Mouse (Mus musculus): ENCODE measurements around the gene Gk5. TPM values are rescaled to one million over a fixed set of nuclear protein-coding genes. Genes with fewer than 3 reads are reported as not detected.

The Gk5 gene
- polyA plus RNA-seq, 1 experiment from 2014 or later: 3.9 TPM

- Histone ChIP-seq H3K4me2 (ENCODE audit: low read length) (no peak overlapping the region), H3K27me3 (ENCODE audit: control insufficient read depth, insufficient read depth, low read length) (no peaks in the 10 kb centered on the region), H3K4me1 (ENCODE audit: control insufficient read depth in 2 of 2, insufficient read depth in 2 of 2, low read length in 2 of 2) (no peaks in the 10 kb centered on the region), H3K36me3 (ENCODE audit: control insufficient read depth, insufficient read depth, low read length) (peaks cover 25% of the 10 kb centered on the region), H3K27ac (replicated peaks in 1 of 2; ENCODE audit: control insufficient read depth in 1 of 2, insufficient read depth in 1 of 2, low read depth in 2 of 2, low read length in 2 of 2) (no peak overlapping the region), H3K9me3 (ENCODE audit: control insufficient read depth, low read length) (no peaks in the 10 kb centered on the region), H3K4me3 (ENCODE audit: control insufficient read depth in 1 of 2, insufficient read depth in 1 of 2, low read depth in 1 of 2, low read length in 2 of 2) (no peak overlapping the region), H3K9ac (ENCODE audit: low read length) (no peak overlapping the region)
- 97% methylated on average over 3 of the region's 3 CpGs for WGBS
- ATAC-seq (ENCODE audit: insufficient number of reproducible peaks, insufficient read depth, low FRiP score, low read depth): no peak
Measured at GRCm38 (mm10) chr9:96203663-96204062, 84.5 kb downstream of the Gk5 start.

GRCm38 (mm10) chr9:96207428-96207827, 88.3 kb downstream of the Gk5 start:
- Histone ChIP-seq H3K4me3 (ENCODE audit: control insufficient read depth in 1 of 2, insufficient read depth in 1 of 2, low read depth in 1 of 2, low read length in 2 of 2) (no peak overlapping the region), H3K36me3 (ENCODE audit: control insufficient read depth, insufficient read depth, low read length) (peaks cover 21% of the 10 kb centered on the region)
- no peak for ATAC-seq (ENCODE audit: insufficient number of reproducible peaks, insufficient read depth, low FRiP score, low read depth)

GRCm38 (mm10) chr9:96213036-96213645, 94.0 kb downstream of the Gk5 start:
- Histone ChIP-seq H3K9me3 (ENCODE audit: control insufficient read depth, low read length) (no peaks in the 10 kb centered on the region), H3K27me3 (ENCODE audit: control insufficient read depth, insufficient read depth, low read length) (no peaks in the 10 kb centered on the region), H3K9ac (ENCODE audit: low read length) (no peak overlapping the region), H3K4me1 (ENCODE audit: control insufficient read depth in 2 of 2, insufficient read depth in 2 of 2, low read length in 2 of 2) (no peaks in the 10 kb centered on the region), H3K36me3 (ENCODE audit: control insufficient read depth, insufficient read depth, low read length) (peaks cover 1% of the 10 kb centered on the region; the same call in 1 of the 2 replicates), H3K4me3 (ENCODE audit: control insufficient read depth in 1 of 2, insufficient read depth in 1 of 2, low read depth in 1 of 2, low read length in 2 of 2) (no peak overlapping the region), H3K27ac (replicated peaks in 1 of 2; ENCODE audit: control insufficient read depth in 1 of 2, insufficient read depth in 1 of 2, low read depth in 2 of 2, low read length in 2 of 2) (peak overlapping the region in 1 of 2 experiments; percentile 14; a peak in 1 of 4 replicates), H3K4me2 (ENCODE audit: low read length) (no peak overlapping the region)
- no peak for ATAC-seq (ENCODE audit: insufficient number of reproducible peaks, insufficient read depth, low FRiP score, low read depth)
- 72% methylated on average over 3 of the region's 3 CpGs for WGBS

More at GRCm38 (mm10) chr9:96207428-96207827, 88.3 kb downstream of the Gk5 start:
- no peak overlapping the region for H3K4me2 ChIP-seq (ENCODE audit: low read length)
- H3K27ac ChIP-seq (replicated peaks in 1 of 2; ENCODE audit: control insufficient read depth in 1 of 2, insufficient read depth in 1 of 2, low read depth in 2 of 2, low read length in 2 of 2): no peak overlapping the region
- H3K4me1 ChIP-seq (ENCODE audit: control insufficient read depth in 2 of 2, insufficient read depth in 2 of 2, low read length in 2 of 2): no peaks in the 10 kb centered on the region
- no peaks in the 10 kb centered on the region for H3K27me3 ChIP-seq (ENCODE audit: control insufficient read depth, insufficient read depth, low read length)
- H3K9ac ChIP-seq (ENCODE audit: low read length): no peak overlapping the region
- 86% methylated on average over 3 of the region's 3 CpGs for WGBS
- H3K9me3 ChIP-seq (ENCODE audit: control insufficient read depth, low read length): no peaks in the 10 kb centered on the region

DNA sequence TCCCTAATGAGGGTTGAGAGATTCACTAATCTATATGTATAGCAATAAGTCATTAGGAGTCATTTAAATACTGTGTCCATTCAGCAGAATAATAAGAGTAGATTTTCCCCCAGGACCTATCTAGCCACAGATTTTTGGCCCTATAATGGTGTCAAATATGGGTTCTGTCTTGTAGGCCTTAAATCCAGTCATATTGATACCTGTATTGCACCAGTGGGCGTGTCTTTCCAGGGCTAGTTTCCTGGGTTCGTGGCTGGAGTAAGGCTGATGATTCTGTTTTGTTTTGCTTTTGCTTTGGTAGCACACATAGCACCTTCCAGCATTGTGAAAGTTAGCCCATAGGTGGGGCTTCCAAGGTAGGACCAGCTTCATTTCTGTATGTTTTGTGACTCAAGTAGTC, 95.0 kb downstream of the Gk5 start:
- Histone ChIP-seq H3K27me3 (ENCODE audit: control insufficient read depth, insufficient read depth, low read length) (no peaks in the 10 kb centered on the region), H3K36me3 (ENCODE audit: control insufficient read depth, insufficient read depth, low read length) (no peaks in the 10 kb centered on the region), H3K4me2 (ENCODE audit: low read length) (no peak overlapping the region), H3K4me1 (ENCODE audit: control insufficient read depth in 2 of 2, insufficient read depth in 2 of 2, low read length in 2 of 2) (no peaks in the 10 kb centered on the region), H3K4me3 (ENCODE audit: control insufficient read depth in 1 of 2, insufficient read depth in 1 of 2, low read depth in 1 of 2, low read length in 2 of 2) (no peak overlapping the region), H3K9me3 (ENCODE audit: control insufficient read depth, low read length) (no peaks in the 10 kb centered on the region), H3K27ac (replicated peaks in 1 of 2; ENCODE audit: control insufficient read depth in 1 of 2, insufficient read depth in 1 of 2, low read depth in 2 of 2, low read length in 2 of 2) (no peak overlapping the region), H3K9ac (ENCODE audit: low read length) (no peak overlapping the region)
- 93% methylated on average over 2 of the region's 2 CpGs for WGBS
- no peak for ATAC-seq (ENCODE audit: insufficient number of reproducible peaks, insufficient read depth, low FRiP score, low read depth)

DNA sequence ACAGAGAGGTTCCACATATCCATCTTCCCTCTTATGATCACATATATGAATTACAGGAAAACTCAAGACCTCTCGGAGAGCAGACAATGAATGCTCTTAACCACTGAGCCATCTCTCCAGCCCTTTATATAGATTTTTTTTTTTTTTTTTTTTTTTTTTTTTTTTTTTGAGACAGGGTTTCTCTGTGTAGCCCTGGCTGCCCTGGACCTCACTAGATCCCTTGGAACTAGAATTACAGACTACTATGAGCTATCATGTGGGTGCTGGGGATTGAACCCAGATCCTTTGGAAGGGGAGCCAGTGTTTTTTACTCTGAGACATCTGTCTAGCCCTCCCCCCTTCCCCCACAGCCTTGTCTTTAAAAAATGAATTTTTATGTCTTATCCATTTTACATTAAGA, 98.1 kb downstream of the Gk5 start:
- 87% methylated on average over 1 of the region's 1 CpGs for WGBS
- no peaks in the 10 kb centered on the region for H3K4me1 ChIP-seq (ENCODE audit: control insufficient read depth in 2 of 2, insufficient read depth in 2 of 2, low read length in 2 of 2)
- no peak overlapping the region for H3K27ac ChIP-seq (replicated peaks in 1 of 2; ENCODE audit: control insufficient read depth in 1 of 2, insufficient read depth in 1 of 2, low read depth in 2 of 2, low read length in 2 of 2)
- no peak overlapping the region for H3K4me2 ChIP-seq (ENCODE audit: low read length)
- no peak for ATAC-seq (ENCODE audit: insufficient number of reproducible peaks, insufficient read depth, low FRiP score, low read depth)
- no peak overlapping the region for H3K4me3 ChIP-seq (ENCODE audit: control insufficient read depth in 1 of 2, insufficient read depth in 1 of 2, low read depth in 1 of 2, low read length in 2 of 2)
- H3K27me3 ChIP-seq (ENCODE audit: control insufficient read depth, insufficient read depth, low read length): no peaks in the 10 kb centered on the region
- H3K36me3 ChIP-seq (ENCODE audit: control insufficient read depth, insufficient read depth, low read length): no peaks in the 10 kb centered on the region
- no peaks in the 10 kb centered on the region for H3K9me3 ChIP-seq (ENCODE audit: control insufficient read depth, low read length)
- H3K9ac ChIP-seq (ENCODE audit: low read length): no peak overlapping the region

DNA sequence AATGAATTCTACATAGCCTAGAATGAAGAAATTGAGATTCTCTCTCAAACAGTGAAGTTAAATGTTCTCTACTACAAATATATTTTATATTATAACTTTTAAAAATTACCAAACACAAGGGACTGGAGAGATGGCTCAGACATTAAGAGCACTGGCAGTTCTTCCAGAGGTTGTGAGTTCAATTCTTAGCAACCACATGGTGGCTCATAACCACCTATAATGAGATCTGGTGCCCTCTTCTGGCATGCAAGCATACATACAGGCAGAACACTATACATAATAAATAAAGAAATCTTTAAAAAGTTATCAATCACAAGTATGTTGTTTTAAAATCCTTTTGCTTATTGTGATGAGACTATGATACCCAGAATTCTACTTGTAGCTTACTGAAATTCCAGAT, 98.6 kb downstream of the Gk5 start:
- no peak for ATAC-seq (ENCODE audit: insufficient number of reproducible peaks, insufficient read depth, low FRiP score, low read depth)
- Histone ChIP-seq H3K36me3 (ENCODE audit: control insufficient read depth, insufficient read depth, low read length) (no peaks in the 10 kb centered on the region), H3K27ac (replicated peaks in 1 of 2; ENCODE audit: control insufficient read depth in 1 of 2, insufficient read depth in 1 of 2, low read depth in 2 of 2, low read length in 2 of 2) (no peak overlapping the region), H3K4me1 (ENCODE audit: control insufficient read depth in 2 of 2, insufficient read depth in 2 of 2, low read length in 2 of 2) (no peaks in the 10 kb centered on the region), H3K4me2 (ENCODE audit: low read length) (no peak overlapping the region), H3K9ac (ENCODE audit: low read length) (no peak overlapping the region), H3K27me3 (ENCODE audit: control insufficient read depth, insufficient read depth, low read length) (no peaks in the 10 kb centered on the region), H3K9me3 (ENCODE audit: control insufficient read depth, low read length) (no peaks in the 10 kb centered on the region), H3K4me3 (ENCODE audit: control insufficient read depth in 1 of 2, insufficient read depth in 1 of 2, low read depth in 1 of 2, low read length in 2 of 2) (no peak overlapping the region)

DNA sequence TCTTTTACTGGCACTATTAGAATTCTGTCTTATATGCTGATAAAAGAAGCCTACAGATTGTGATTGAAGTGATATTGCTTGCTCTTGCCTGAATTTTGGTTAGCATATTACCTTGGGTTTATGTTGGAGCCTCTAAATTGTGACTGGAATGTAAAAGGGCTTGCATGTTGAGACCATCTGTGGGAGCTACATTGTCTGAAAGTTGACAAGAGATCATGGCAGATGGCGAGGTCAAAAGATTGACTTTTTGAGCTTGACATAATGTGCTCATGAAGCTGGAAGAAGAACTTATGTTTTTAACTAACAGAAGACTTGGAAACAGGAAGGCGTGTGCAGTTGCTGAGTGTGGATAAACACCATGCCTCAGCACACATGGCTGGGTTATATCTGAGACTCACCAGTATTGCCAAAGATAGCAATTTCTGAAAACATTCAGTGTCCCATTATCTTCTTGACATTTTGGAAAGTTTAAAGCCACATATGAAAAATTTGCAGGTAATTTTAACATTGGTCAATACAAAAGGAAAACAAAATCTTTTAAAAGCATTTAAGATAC, 100.0 kb downstream of the Gk5 start:
- no peaks in the 10 kb centered on the region for H3K9me3 ChIP-seq (ENCODE audit: control insufficient read depth, low read length)
- no peak overlapping the region for H3K27ac ChIP-seq (replicated peaks in 1 of 2; ENCODE audit: control insufficient read depth in 1 of 2, insufficient read depth in 1 of 2, low read depth in 2 of 2, low read length in 2 of 2)
- no peak overlapping the region for H3K4me2 ChIP-seq (ENCODE audit: low read length)
- no peak overlapping the region for H3K4me3 ChIP-seq (ENCODE audit: control insufficient read depth in 1 of 2, insufficient read depth in 1 of 2, low read depth in 1 of 2, low read length in 2 of 2)
- H3K4me1 ChIP-seq (ENCODE audit: control insufficient read depth in 2 of 2, insufficient read depth in 2 of 2, low read length in 2 of 2): no peaks in the 10 kb centered on the region
- ATAC-seq (ENCODE audit: insufficient number of reproducible peaks, insufficient read depth, low FRiP score, low read depth): no peak
- WGBS: 69% methylated on average over 2 of the region's 2 CpGs
- H3K36me3 ChIP-seq (ENCODE audit: control insufficient read depth, insufficient read depth, low read length): no peaks in the 10 kb centered on the region
- no peak overlapping the region for H3K9ac ChIP-seq (ENCODE audit: low read length)
- no peaks in the 10 kb centered on the region for H3K27me3 ChIP-seq (ENCODE audit: control insufficient read depth, insufficient read depth, low read length)

- Histone ChIP-seq H3K27ac (replicated peaks in 1 of 2; ENCODE audit: control insufficient read depth in 1 of 2, insufficient read depth in 1 of 2, low read depth in 2 of 2, low read length in 2 of 2) (no peak overlapping the region), H3K4me1 (ENCODE audit: control insufficient read depth in 2 of 2, insufficient read depth in 2 of 2, low read length in 2 of 2) (no peaks in the 10 kb centered on the region), H3K9ac (ENCODE audit: low read length) (no peak overlapping the region), H3K9me3 (ENCODE audit: control insufficient read depth, low read length) (no peaks in the 10 kb centered on the region), H3K4me2 (ENCODE audit: low read length) (no peak overlapping the region), H3K36me3 (ENCODE audit: control insufficient read depth, insufficient read depth, low read length) (no peaks in the 10 kb centered on the region), H3K27me3 (ENCODE audit: control insufficient read depth, insufficient read depth, low read length) (no peaks in the 10 kb centered on the region), H3K4me3 (ENCODE audit: control insufficient read depth in 1 of 2, insufficient read depth in 1 of 2, low read depth in 1 of 2, low read length in 2 of 2) (no peak overlapping the region)
- ATAC-seq (ENCODE audit: insufficient number of reproducible peaks, insufficient read depth, low FRiP score, low read depth): no peak
Measured at GRCm38 (mm10) chr9:96220419-96220818, 101.3 kb downstream of the Gk5 start.
